Mouse (Mus musculus): ENCODE data around the gene Dr1.

DNA sequence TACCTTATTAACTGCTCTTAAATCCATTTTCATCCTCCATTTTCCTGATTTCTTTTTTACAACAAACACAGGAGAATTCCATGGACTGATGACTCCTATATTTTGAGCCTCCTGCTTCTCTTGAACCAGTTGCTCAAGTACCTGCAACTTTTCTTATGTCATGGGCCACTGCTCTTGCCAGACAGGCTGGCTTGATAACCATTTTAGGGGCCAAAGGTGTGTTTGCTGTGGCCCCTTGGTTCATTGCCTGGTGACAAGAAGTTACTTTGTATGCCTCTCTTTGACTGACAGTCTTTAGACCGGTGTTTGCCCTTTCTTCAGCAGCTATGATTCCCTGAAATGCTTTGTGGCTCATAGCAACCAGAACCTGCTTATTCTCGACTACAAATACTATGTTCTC, 18.7 kb upstream of the Dr1 start:
- TF ChIP-seq EP300 (IDR thresholded peaks at IDR 0.05; ENCODE audit: low read depth) (no peak), CTCF (IDR thresholded peaks at IDR 0.05; ENCODE audit: low read depth) (no peak)
